Mouse (Mus musculus) bone marrow, adult 2 months (tissue): Measurements from ENCODE around the gene Thbd.

Experiments
- CTCF ChIP-seq: fragments of 200-500 bp; IDR thresholded peaks from 2 replicates; pipeline ENCODE4 v1.5.1; 2011; ENCODE audit warnings: low read length, control low read depth; ENCODE audit not compliant: control insufficient read depth, insufficient read depth
- POLR2A ChIP-seq: fragments of 200-500 bp; IDR thresholded peaks from 2 replicates; pipeline ENCODE4 v1.6.1; 2011; ENCODE audit warnings: low read depth, mild to moderate bottlenecking, control low read depth, low read length, borderline replicate concordance; ENCODE audit not compliant: control insufficient read depth

GRCm38 (mm10) chr2:148421706-148422105 lies 13.7 kb upstream of the Thbd start:
- no peak for TF ChIP-seq CTCF
- no peak for TF ChIP-seq POLR2A
